Mouse (Mus musculus) T-helper 2 cell (primary cell): ENCODE results near the gene Sema3e.

Source experiments
- in situ Hi-C: fragments of 300-600 bp; cut with MboI, MseI; formaldehyde crosslinking; loops from one replicate; pipeline ENCODE4 v1.15.1; 2025; ENCODE audit warnings: high pct_unique_total_duplicates

Sema3e gene

DNA sequence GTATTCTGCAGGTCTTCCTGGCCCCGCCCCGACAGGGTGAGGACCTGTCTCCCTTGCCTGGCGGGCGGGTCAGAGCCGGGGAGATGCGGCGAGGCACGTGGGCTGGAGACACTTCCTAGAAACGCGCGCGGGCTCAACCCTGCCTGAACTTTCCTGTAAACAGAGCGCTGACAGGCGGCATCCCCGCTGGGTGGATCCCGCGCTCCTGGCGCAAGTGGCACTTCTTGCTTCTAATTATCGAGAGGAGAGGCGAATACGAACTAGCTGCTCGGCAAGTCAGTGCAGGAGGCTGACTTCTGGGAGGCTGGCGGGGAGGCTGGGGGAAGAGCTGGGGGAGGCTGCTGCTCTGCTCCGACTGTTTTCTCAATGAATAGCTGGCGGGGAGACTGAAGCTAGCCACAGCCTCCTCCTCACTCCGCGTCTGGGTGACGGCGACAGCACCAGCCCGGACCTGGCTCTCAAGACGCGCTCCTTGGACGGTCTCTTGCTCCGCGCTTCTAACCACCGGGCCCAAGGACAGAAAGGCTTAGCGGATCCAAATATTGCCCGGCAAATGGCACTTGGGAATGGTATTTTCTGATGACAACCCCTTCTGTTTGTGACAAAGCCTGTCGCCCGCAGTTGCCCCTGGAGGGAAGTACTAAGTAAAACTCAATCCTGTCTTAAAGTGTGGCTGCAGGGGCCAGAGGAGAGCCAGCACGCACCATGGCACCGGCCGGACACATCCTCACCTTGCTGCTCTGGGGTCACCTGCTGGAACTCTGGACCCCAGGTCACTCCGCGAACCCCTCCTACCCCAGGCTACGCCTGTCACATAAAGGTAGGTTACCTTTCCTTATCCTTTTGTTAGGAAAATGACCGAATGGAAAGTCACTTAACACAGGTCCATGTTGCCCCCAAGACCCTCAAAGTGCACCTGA lies at the start of gene Sema3e:
Gene Sema3e (plus strand): TSS at position 72 of the 920 bp plus-strand sequence.
- in situ Hi-C loops = no loop called here

DNA sequence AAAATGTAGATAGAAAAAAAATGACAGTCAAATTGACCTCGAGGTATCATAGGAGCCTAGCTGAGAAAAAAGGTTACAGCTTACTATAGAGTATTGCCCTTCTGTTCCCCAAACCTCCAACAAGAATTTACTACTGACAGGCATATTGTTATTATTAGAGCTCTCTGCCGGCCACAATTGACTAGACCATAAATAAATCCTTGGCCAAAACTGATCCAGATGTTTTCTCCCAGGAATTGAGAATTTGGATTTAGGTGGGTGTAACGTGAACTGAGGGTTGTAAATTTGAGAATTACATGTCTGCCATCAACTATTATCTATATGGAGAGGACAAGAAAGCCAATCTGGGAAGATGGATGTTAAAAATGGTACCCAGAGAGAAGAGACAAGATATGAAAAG lies 47.5 kb upstream of the Sema3e start:
- in situ Hi-C loops = no loop called here

DNA sequence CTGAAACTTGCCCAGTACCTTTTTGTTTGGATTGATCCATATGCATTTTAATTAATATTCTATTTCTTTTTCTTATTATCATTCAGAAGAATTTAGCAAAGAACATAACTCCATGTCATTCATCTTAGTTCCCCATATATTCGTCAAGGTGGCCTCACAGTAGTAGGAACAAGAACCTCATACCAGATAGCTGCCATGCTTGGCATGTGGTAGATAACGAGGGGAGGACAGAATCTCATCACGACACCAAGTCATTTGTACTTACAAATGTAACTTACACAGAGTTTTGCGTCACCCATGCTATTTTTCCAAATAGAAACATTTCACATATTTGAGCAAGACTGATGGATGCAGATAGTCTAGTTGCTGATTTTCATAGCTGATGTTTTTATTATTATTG lies 45.9 kb upstream of the Sema3e start:
- in situ Hi-C loops = no loop called here

DNA sequence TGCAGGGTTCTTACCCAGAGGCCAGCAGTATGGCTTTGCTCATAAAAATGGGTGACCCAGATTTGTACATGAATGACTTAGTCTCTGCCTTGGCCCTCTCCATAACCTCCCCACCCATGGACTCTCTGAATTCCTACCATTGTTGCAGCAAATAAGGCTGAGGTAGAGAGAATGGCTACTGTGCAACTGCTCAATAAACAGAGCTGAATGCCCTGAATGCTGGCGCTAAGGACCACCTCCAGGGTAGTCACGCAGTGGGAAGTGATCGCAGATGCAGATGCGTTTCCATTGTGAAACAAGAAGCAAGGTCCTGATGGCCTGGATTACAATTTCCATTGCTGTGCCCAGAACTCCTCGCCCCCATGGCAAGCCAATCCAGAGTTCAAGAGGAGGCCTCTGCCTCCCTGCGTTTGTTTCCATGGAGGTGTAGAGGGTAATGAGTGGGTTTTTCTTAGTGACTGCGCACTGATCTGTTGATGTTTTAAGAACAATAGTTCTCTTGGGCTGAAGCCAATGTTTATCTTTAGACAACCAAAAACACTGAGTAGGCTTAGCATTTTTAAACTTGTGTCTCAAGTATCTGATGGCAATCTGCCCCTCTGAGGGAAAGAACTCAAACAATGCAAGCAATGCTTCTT lies 42.5 kb upstream of the Sema3e start:
- in situ Hi-C loops = no loop called here

DNA sequence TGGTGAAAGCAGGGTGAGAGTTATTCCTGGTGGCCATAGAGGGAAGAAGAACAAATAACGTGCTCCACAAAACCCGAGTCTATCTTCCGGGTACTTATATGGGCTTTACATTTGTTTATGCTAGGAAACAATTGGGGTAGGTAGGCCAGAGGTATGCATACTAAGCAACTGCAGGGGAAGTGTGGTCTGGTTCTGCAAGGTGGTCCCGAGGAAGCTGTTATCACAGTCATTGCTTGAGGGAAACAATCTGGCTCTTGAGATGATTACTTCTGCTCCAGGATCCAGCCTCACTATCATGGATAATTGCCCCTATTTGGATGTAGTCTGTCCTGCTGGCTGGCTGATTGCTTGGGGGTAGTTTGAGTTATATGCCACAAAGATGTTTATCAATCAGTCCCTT lies 41.5 kb upstream of the Sema3e start:
- in situ Hi-C loops = no loop called here

DNA sequence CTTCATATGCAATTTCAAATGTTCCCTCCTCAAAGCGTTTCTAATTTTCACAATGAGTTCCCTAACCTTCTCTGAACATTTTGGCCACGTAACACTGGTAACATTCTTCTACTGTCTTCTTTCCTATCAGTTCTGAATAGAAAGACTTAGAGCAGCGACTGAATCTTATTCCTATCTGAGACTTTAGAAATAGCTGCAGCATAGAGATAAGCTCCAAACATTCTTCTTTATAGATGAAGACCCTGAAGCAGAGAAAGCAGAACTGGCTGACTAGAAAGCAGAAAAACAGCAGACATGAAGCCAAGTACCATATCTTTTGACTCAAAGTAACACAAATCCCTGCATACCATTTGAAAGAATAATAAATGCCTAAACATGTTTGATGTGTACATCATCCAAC lies 39.4 kb upstream of the Sema3e start:
- in situ Hi-C loops = no loop called here

DNA sequence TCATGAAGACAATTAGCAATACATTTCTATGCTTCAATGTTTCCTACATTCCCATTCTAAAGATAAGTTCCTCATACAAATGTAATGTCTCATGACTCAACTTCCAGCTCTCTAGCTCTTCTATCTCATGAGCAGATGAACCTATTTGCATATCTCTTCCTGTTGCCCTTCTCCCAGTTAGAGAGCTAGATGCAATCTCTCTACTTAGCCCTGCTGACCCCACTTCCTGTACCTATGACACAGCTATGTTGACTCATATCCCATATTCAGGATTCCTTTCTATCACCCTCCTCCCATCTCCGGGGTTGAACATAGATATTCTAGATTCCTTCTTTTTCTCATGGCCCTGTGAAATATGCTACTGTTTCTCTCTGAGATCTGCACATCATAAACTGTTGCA lies 38.0 kb upstream of the Sema3e start:
- in situ Hi-C loops = no loop called here

DNA sequence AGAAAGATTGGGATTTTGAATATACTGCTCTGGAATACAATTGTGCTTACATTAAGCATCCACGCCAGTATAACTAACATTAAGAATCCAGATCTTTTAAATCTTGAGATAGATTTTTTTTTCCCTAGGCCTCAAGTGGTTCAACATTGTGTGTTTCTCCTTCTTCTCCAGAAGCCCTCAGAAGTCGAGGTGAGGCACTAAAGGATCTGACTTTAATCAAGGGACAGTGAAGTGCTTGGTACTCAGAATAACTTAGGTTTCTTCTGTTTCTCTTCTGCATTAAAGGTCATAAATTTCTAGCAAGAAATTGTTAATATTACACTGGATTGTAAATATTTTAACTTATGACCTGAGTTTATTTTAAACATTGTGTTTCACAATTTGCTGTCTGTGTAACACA lies 37.1 kb upstream of the Sema3e start:
- in situ Hi-C loops = no loop called here

DNA sequence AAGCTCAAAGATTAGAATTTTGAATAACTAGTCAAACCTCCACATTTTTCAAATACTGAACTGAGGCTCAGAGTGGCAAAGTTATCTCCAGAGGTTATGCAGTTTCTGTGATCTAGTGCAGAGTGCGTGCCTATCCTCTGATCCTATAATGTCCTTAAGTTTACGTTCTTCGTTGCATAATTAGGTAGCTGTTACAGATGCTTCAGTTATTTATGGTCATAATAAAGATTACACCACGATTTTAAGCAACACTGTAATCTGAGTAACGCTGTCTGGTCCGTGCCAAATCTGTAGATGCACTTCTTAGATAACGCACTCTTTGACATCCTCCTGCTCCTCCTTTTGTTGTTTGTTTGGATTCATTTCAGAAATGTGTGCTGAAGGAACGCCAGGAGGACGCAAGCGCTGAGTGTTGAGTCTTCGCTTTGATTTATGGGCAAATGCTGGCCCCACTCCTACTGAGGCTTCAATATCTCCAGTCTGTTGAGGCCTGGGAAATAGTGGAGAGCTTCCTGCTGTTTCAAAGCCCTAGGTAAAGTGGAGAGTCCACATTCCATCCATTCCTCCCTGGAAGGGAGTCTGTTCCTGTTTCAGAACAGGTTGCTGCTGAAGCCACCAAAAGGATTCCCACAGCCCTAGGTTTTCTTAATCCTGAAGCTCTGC lies 32.2 kb upstream of the Sema3e start:
- in situ Hi-C loops = no loop called here

DNA sequence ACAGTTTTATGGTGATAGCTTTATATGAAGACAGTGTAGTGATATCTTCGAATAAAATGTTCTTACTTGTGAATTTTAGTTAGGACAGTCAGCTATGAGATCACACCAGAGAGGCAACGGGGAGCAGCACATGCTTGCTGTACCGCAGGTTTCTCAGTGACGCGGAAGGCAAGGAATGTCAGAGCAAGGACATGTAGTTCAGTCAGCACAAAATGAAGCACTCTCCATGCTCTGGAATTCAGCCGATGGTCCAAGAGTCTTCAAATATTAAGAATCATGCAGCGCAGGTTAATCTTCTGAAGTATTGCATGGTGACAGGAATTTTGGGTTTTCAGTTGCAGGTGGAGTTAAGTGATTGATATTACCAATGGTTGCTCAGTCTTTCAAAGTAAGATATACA lies 3.3 kb downstream of the Sema3e start:
- in situ Hi-C loops = no loop called here

DNA sequence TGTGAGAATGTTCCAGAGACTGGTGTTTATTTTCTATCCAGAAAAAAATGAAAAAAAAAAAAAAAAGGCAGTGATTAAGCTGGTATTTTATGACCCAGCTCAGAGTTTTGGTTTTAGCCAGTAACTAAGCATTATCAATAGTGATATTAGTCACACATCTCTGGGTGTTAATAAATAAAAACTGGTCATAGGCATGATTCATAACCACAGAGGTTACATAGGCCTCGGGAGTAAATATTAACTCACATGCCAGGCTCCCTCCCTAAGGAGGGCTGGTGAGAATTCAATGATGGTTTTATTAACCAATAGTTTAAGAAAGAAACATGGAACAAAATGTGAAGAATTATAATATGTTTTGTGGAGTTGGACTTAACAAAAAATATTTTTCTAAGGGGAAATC lies 5.7 kb downstream of the Sema3e start:
- in situ Hi-C loops = no loop called here

DNA sequence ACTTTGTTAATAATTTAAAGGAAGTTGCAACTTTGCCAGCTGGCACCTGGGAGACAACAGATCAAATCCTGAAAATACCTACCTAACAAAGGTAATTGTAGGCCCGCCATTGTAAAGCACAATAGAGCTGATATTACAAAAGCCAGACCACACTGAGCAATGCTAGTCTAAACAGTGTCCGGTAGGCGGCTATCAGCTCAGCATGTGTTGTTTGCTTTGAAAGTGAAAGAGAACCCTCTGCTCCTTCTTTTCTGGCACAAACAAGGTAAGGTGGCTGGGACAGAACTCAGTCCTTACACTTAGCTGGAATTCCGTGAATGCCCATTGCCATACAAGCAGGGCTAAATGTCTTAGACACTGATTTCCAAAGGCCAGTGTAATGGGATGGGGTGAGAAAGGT lies 7.0 kb downstream of the Sema3e start:
- in situ Hi-C loops = no loop called here

DNA sequence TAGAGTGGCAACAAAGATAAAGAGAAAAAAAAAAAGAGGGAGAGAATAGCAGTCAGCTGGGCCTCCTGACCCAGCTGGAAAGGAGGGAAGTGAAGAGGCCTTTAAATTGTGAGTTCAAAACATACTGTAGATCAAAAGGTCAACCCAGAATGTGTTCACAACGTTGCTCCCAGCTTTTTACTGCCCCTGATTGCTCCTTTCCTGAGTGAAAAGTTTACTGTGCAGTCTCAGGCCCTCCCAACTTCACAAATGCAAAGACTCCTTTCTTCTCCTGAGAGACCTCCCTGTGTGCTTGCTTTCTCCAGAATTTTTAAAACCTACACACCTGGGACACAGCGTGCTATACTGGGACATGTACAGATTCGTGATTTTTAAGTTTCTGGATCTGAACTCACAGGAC lies 8.2 kb downstream of the Sema3e start:
- in situ Hi-C loops = no loop called here

DNA sequence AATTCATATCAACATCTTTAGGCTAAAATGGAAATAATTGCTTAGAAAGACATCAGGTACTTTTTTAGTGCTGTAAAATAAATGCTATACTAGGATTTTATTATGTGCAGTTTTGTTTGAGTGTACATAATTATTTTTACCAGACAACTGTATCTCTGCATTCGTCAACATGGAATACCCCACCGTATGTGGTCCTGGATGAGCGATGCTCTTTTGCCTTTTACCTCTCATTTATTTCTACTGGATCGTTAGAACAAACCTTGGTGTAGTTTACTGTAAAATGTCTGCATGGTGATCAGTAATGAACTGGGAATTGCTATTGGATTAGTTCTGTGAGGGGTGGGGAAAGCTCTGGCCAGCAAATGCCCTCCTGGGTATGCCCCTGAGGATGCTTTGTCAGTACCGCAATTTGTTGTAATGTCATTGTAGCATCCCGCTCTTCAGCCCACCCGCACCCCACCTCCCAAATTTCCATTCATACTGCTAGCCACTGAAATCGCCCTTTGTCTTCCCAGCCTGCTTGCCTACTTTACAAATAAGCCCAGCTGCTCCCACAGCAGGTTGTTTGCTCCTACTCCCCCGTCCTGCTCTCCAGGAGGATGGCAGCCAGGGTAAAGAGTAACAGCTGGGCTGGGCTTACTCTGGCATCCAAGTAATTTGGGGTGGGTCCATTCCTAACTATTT lies 13.9 kb downstream of the Sema3e start:
- in situ Hi-C loops = no loop called here

DNA sequence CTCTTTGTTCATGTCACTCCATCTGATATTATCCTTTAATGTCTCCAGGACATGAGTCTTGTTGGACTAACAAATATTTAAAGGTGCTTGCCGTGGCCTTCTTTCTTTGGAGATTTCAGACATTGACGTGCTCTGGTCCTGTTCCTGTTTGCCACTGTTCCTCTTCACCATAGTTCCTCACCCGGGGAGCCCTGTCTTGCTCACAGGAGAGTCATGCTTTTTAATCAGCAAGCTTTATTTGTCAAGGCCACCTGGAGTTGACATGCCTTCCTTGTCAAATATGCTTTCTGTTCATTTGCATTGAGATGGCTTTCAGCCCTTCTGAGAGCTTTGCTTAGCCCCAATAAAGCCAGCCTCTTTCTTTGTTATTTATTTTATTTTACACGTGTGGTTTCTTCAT lies 15.1 kb downstream of the Sema3e start:
- in situ Hi-C loops = no loop called here

DNA sequence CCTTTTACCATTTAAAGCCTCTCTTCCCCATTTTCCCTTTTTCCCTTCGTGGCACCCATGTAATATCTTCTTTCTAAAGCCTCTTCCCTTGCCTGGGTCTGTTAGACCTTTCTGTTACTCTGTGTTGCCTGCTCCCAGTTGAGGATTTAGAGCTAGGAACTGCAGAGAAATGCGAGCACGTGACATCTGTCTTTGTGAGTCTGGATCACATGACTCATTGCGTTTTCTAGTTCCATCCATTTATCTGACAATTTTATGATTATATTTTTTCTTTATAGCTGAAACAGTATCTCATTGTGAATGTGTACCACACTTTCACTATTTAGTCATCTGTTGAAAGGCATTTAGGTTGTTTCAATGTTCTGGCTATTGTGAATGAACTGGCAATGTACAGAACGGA lies 18.0 kb downstream of the Sema3e start:
- in situ Hi-C loops = no loop called here

DNA sequence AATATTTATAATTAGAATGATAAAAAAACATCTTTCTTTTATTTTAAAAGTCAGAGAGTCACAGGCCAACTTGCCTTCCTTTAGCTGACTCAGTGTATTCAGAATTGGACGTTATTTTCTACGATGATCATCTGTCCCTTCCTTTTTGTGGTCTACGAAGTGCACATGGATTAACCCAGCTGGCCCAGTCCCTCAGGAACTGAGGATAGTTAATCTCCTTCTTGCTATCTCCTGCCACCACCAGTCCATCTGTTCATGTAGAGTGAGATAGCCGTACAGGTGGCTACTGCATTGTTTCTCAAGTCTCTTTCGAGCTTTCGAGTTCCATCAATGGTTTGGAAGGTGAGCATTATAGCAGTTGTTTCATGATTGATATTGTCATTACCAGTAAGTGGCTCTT lies 18.9 kb downstream of the Sema3e start:
- in situ Hi-C loops = no loop called here

DNA sequence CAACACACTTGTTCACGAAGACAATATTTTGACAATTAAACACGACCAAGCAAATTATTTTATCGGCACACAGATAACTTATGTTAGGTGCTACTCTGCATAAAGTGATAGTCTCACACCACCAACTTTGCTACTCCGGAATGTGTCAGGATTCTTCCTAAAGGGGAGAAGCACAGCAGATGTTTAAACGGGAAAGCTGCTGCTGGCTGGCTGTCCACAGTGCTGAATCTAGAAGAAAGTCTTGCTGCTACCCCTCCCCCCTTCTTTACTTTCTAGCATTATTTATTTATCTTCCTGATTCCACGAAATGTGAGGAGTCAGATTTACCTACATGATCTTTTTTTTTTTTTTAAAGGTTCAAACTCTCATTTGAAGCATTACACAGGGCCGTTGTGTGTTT lies 23.6 kb downstream of the Sema3e start:
- in situ Hi-C loops = no loop called here

DNA sequence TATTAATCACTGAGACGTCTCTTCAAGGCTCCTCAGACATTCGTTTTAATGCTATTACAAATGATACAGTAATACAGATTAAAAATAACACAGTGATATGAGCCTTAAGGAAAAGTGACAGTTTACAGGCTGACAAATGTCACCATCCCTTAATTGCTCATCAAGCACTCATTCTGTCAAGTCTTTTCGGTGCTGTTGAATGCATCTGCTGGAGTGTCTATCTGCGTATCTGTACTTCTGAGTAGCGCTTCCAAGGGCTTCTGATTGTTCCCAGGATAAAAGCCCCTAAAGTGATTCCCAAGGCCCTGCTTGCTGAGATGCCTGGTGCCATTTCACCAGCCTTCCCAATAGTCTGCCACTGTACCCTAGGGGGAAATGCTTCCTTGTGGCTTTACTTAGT lies 29.4 kb downstream of the Sema3e start:
- in situ Hi-C loops = no loop called here

DNA sequence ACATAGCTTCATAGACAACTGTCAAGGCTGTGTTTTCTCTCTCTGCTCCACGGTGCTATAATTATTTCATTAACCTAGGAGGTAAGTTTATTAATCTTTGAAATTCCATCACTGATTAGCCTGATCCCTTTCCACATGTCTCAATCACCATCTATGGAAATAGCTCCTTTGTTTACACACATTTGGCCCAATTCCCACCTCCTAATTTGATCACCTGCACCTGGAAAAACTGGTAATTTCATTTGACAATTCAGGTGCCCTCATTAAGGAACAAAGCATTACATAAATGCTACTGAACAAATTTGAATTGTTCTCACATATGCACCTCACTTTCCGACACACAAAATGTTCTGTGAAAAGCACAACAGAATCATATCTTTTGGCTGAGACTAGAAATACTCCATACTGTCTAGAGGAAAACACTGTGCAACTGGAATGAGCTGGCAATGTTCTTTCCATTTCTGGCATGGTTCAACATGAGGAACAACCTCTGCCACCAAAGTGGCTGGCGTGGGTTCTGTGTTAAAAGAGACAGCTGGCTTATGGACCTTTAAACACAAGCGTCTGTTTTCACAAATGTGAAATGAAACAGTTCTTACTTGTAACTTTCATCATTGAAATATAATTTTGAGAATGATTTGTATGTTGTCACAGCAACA lies 34.9 kb downstream of the Sema3e start:
- in situ Hi-C loops = no loop called here

DNA sequence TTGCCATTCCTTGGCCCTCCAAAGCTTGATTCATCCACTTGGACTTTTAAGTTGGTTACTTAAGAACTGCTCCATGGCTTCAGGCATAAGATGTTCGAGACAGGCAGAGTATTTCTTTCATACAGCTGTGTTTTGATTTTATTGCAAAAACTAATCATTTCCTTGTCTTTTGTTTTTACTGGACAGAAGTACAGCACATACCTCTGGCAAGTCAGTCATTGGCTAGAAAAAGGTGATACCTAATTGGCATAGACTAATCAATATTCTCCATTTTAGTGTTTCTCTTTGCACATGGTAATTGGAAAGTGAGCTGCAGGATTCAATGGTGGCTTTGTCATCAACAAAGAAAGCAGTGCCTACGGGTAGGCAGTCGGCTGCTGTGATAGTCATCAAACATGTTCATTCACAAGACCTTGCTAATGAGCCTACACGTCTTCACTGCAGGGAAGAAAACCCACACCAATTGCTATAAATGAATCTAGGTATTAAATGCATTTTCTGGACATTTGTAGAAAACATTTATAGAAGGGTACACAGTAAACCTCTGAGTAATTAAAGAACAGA lies 37.9 kb downstream of the Sema3e start:
- in situ Hi-C loops = no loop called here
